In the genomic region with DNA sequence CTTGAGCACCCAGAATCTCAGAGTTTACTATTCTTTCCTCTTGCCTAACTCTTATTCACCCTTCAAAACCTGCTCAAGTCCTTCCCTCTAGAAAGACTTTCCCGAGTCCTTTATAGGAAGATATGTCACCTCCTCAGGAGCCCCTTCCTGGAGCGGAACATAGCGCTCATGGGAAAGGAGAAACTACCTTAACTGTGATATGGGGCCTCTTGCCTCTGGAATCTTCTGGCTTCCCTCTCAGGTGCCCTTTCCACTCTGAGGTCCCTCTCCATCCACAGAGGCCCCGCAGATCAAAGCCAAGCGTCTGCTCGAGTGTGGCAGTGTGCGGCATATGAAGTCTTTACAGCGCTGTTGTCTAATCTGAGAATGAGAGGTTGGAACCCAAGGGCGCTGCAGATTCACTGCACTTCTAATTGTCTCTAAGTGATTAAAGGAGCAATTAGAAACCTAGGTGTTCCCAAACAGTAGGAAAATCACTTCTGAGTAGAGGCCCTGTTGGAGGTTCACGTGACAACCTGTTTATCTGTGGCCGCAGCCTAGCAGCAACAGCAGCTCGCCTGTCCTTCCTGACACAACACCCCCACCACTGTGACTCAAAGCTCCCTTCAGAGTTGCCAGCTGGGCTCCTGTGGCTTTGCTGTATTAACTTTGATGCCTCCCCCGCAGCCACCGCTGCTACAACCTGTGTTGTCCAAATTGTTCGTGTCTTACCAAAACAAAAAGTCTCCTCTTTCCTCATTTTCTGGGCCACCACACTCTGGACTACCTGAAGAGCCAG, we compare ENCODE assay signal across 16 mouse cellular contexts. TPM values are rescaled to one million over a fixed set of nuclear protein-coding genes. Genes with fewer than 3 reads are reported as not detected.
DNase-seq lines count a peak whose midpoint lies in the region; ATAC-seq and TF ChIP-seq lines count a peak whose summit lies in the region.
"Had no signal": no experiment of that assay in that cellular context is flagged by ENCODE, and none has a peak within 500 bp of the region (broad histone marks: within the 10 kb centered on the region; RNA-seq: fewer than 3 reads in every experiment).

No protein-coding gene starts in this region.

- H3K36me3 ChIP-seq in midbrain, embryonic 11.5 days (ENCODE audit: control insufficient read depth, insufficient read depth, low read length): no peaks in the 10 kb centered on the region
- H3K36me3 ChIP-seq in midbrain, postnatal 0 days (ENCODE audit: insufficient read depth, low read length): no peaks in the 10 kb centered on the region
- H3K36me3 ChIP-seq in embryonic facial prominence, embryonic 10.5 days (replicated peaks): no peaks in the 10 kb centered on the region
- no peaks in the 10 kb centered on the region for H3K36me3 ChIP-seq in heart, embryonic 14.5 days (ENCODE audit: control insufficient read depth, insufficient read depth, low read length)
- H3K36me3 ChIP-seq in intestine, postnatal 0 days (ENCODE audit: control insufficient read depth, insufficient read depth): no peaks in the 10 kb centered on the region
- H3K36me3 ChIP-seq: embryonic facial prominence, embryonic 12.5 days had no signal

- H3K27ac ChIP-seq in midbrain, embryonic 11.5 days (ENCODE audit: low read depth, low read length): no peak overlapping the region
- no peak overlapping the region for H3K27ac ChIP-seq in midbrain, postnatal 0 days (ENCODE audit: low read depth, low read length)
- peak overlapping the region; percentile 31; the same call in 1 of the 2 replicates for H3K27ac ChIP-seq in embryonic facial prominence, embryonic 10.5 days (replicated peaks)
- H3K27ac ChIP-seq in heart, embryonic 14.5 days (replicated peaks in 1 of 2; ENCODE audit: control insufficient read depth in 1 of 2, insufficient read depth in 1 of 2, low read depth in 2 of 2, low read length in 2 of 2): no peak overlapping the region
- H3K27ac ChIP-seq in intestine, postnatal 0 days (ENCODE audit: low read depth, low read length): peak overlapping the region; percentile 50
- H3K27ac ChIP-seq: embryonic facial prominence, embryonic 12.5 days; macrophage had no signal

- 83% methylated on average over 15 of the region's 15 CpGs for WGBS in midbrain, embryonic 11.5 days
- WGBS in midbrain, postnatal 0 days: 83% methylated on average over 15 of the region's 15 CpGs
- 77% methylated on average over 15 of the region's 15 CpGs for WGBS in embryonic facial prominence, embryonic 10.5 days
- 50% methylated on average over 15 of the region's 15 CpGs for WGBS in heart, embryonic 14.5 days
- WGBS in intestine, postnatal 0 days: 55% methylated on average over 15 of the region's 15 CpGs

- H3K9ac ChIP-seq in midbrain, embryonic 11.5 days (ENCODE audit: low read length): no peak overlapping the region
- no peak overlapping the region for H3K9ac ChIP-seq in midbrain, postnatal 0 days (replicated peaks; ENCODE audit: low read length, poor library complexity, severe bottlenecking)
- peak overlapping the region; percentile 6; the same call in 1 of the 2 replicates for H3K9ac ChIP-seq in heart, embryonic 14.5 days (ENCODE audit: low read length)
- H3K9ac ChIP-seq in intestine, postnatal 0 days (ENCODE audit: low read depth, low read length): no peak overlapping the region
- H3K9ac ChIP-seq: embryonic facial prominence, embryonic 12.5 days had no signal

- no peak overlapping the region for H3K4me2 ChIP-seq in midbrain, embryonic 11.5 days
- H3K4me2 ChIP-seq in midbrain, postnatal 0 days (ENCODE audit: low read depth, low read length, poor library complexity, severe bottlenecking): no peak overlapping the region
- H3K4me2 ChIP-seq in heart, embryonic 14.5 days (ENCODE audit: low read length): no peak overlapping the region
- no peak overlapping the region for H3K4me2 ChIP-seq in intestine, postnatal 0 days (replicated peaks; ENCODE audit: low read depth)
- H3K4me2 ChIP-seq: embryonic facial prominence, embryonic 12.5 days had no signal

- intact Hi-C loops in left cerebral cortex, postnatal 14 days (cut with DNase I): no loop called here

- no peak for ATAC-seq in midbrain, embryonic 11.5 days (ENCODE audit: low FRiP score)
- no peak for ATAC-seq in midbrain, postnatal 0 days (ENCODE audit: low FRiP score)
- ATAC-seq in heart, embryonic 14.5 days (ENCODE audit: insufficient number of reproducible peaks, insufficient read depth, low FRiP score, low read depth): 0 out of 2 replicates have a peak, but pooled peaks have one; percentile 20
- ATAC-seq in intestine, postnatal 0 days: peak; percentile 32; the same call in 1 of the 2 replicates
- ATAC-seq: CD4-positive, CD25-positive, alpha-beta regulatory T cell, adult 4 months had no signal

- no peak for TF ChIP-seq CTCF in midbrain, postnatal 0 days (IDR thresholded peaks at IDR 0.05)
- TF ChIP-seq CTCF in intestine, postnatal 0 days (IDR thresholded peaks at IDR 0.05; ENCODE audit: low read depth): no peak

- no peak overlapping the region for H3K4me3 ChIP-seq in midbrain, embryonic 11.5 days (ENCODE audit: low read depth, low read length)
- H3K4me3 ChIP-seq in midbrain, postnatal 0 days (ENCODE audit: low read depth, low read length): no peak overlapping the region
- H3K4me3 ChIP-seq in embryonic facial prominence, embryonic 10.5 days: no peak overlapping the region
- H3K4me3 ChIP-seq in heart, embryonic 14.5 days (ENCODE audit: control insufficient read depth in 1 of 2, insufficient read depth in 1 of 2, low read depth in 1 of 2, low read length in 2 of 2): no peak overlapping the region
- no peak overlapping the region for H3K4me3 ChIP-seq in intestine, postnatal 0 days (ENCODE audit: low read depth, low read length)
- H3K4me3 ChIP-seq: embryonic facial prominence, embryonic 12.5 days had no signal

- H3K9me3 ChIP-seq in midbrain, embryonic 11.5 days (ENCODE audit: control insufficient read depth, low read length): no peaks in the 10 kb centered on the region
- no peaks in the 10 kb centered on the region for H3K9me3 ChIP-seq in midbrain, postnatal 0 days (ENCODE audit: low read length)
- H3K9me3 ChIP-seq in embryonic facial prominence, embryonic 10.5 days: no peaks in the 10 kb centered on the region
- H3K9me3 ChIP-seq in heart, embryonic 14.5 days (ENCODE audit: control insufficient read depth, low read length): no peaks in the 10 kb centered on the region
- no peaks in the 10 kb centered on the region for H3K9me3 ChIP-seq in intestine, postnatal 0 days (ENCODE audit: control insufficient read depth)
- H3K9me3 ChIP-seq: embryonic facial prominence, embryonic 12.5 days had no signal

- peak; percentile 53 for DNase-seq in midbrain, embryonic 11.5 days (ENCODE audit: low spot score, missing footprints)
- no peak for DNase-seq in midbrain, postnatal 0 days (ENCODE audit: low spot score)
- no peak for DNase-seq in embryonic facial prominence, embryonic 10.5 days (ENCODE audit: low spot score)
- no peak for DNase-seq in urinary bladder, adult 2 months (ENCODE audit: low spot score)
- no peak for DNase-seq in left cerebral cortex, postnatal 14 days (ENCODE audit: low spot score in 2 of 2)
- DNase-seq in adrenal gland, adult 18-20 months (ENCODE audit: low spot score in 2 of 2): no peak
- DNase-seq: lung, adult 18-20 months; right cerebral cortex, postnatal 25 days; thymus, adult 2 months had no signal

- H3K4me1 ChIP-seq in midbrain, embryonic 11.5 days (ENCODE audit: control insufficient read depth, insufficient read depth, low read length): peaks cover 5% of the 10 kb centered on the region
- no peaks in the 10 kb centered on the region for H3K4me1 ChIP-seq in midbrain, postnatal 0 days (ENCODE audit: insufficient read depth, low read length)
- H3K4me1 ChIP-seq in embryonic facial prominence, embryonic 10.5 days: peaks cover 43% of the 10 kb centered on the region
- peaks cover 6 to 14% of the 10 kb centered on the region in 2 experiments; a peak in 3 of 4 replicates for H3K4me1 ChIP-seq in heart, embryonic 14.5 days (ENCODE audit: control insufficient read depth in 2 of 2, insufficient read depth in 2 of 2, low read length in 2 of 2)
- H3K4me1 ChIP-seq in intestine, postnatal 0 days (replicated peaks; ENCODE audit: control insufficient read depth, insufficient read depth, low read length): no peaks in the 10 kb centered on the region

- H3K27me3 ChIP-seq in midbrain, embryonic 11.5 days (ENCODE audit: control insufficient read depth, insufficient read depth, low read length): no peaks in the 10 kb centered on the region
- H3K27me3 ChIP-seq in midbrain, postnatal 0 days (ENCODE audit: insufficient read depth, low read length): no peaks in the 10 kb centered on the region
- H3K27me3 ChIP-seq in embryonic facial prominence, embryonic 10.5 days (replicated peaks; ENCODE audit: low read depth, poor library complexity, severe bottlenecking): no peaks in the 10 kb centered on the region
- no peaks in the 10 kb centered on the region for H3K27me3 ChIP-seq in heart, embryonic 14.5 days (ENCODE audit: control insufficient read depth, insufficient read depth, low read length)
- no peaks in the 10 kb centered on the region for H3K27me3 ChIP-seq in intestine, postnatal 0 days (replicated peaks; ENCODE audit: control insufficient read depth, insufficient read depth, low read length)
- H3K27me3 ChIP-seq: embryonic facial prominence, embryonic 12.5 days had no signal

RNA-seq across cellular contexts. Expression of gene Dapl1, which starts 49.7 kb away (rescaled TPM):
- polyA plus RNA-seq in midbrain, embryonic 11.5 days (2014; fragmentation: Nextera tagmentation; extraction: Ambion mirVana): 0.42 TPM in 1 of 2 replicates, not detected in the other
- 0.85 TPM in 1 of 2 replicates, not detected in the other for total RNA-seq in midbrain, postnatal 0 days (2014; rRNA removed)
- polyA plus RNA-seq in midbrain, postnatal 0 days (2015; fragmentation: Nextera tagmentation; extraction: Ambion mirVana): 5.0 and 5.2 TPM in 2 replicates
- polyA plus RNA-seq in embryonic facial prominence, embryonic 10.5 days (2016; fragmentation: Nextera tagmentation; extraction: Ambion mirVana): 8.5 and 11.3 TPM in 2 replicates
- 1.4 and 1.9 TPM in 2 replicates for polyA plus RNA-seq in heart, embryonic 14.5 days (2014; fragmentation: Nextera tagmentation; extraction: Ambion mirVana)
- 2.0 and 3.0 TPM in 2 replicates for polyA plus RNA-seq in intestine, postnatal 0 days (2015; fragmentation: Nextera tagmentation; extraction: Ambion mirVana)
- polyA plus RNA-seq in urinary bladder, adult 2 months (2012; rRNA removed): 3.0 and 5.8 TPM in 2 replicates
- 1 to 10 TPM in 1 of 2 experiments, under 1 TPM in 1; 0.87 to 1.8 TPM for total RNA-seq in left cerebral cortex, postnatal 14 days (2021)
- not detected for total RNA-seq in adrenal gland, adult 18-20 months (2021)
- total RNA-seq: heart, postnatal 36 days had no signal
- polyA plus RNA-seq: macrophage; neural tube, embryonic 14.5 days had no signal

Comparison
In these comparisons a context has a peak if more than half of its experiments do, and no peak if none do; other contexts are left out.
1. ATAC-seq: peak in heart, embryonic 14.5 days (single experiment) and intestine, postnatal 0 days (single experiment); none in midbrain, embryonic 11.5 days (single experiment) and midbrain, postnatal 0 days (single experiment).
2. H3K27ac ChIP-seq: peak in embryonic facial prominence, embryonic 10.5 days (single experiment) and intestine, postnatal 0 days (single experiment); none in midbrain, embryonic 11.5 days (single experiment), midbrain, postnatal 0 days (single experiment) and heart, embryonic 14.5 days (0 of 2).